Mouse (Mus musculus) v-Abl transformed pro-B cells (cell line): ENCODE data around the gene Gm42372.

ENCODE experiments used
- in situ Hi-C, 2 experiments: fragments of 400-800 bp; cut with MboI; formaldehyde crosslinking; loops; one replicate each; pipeline ENCODE4 v1.15.1; 2025; ENCODE audit not compliant: unreplicated experiment in 2 of 2

The Gm42372 gene

DNA sequence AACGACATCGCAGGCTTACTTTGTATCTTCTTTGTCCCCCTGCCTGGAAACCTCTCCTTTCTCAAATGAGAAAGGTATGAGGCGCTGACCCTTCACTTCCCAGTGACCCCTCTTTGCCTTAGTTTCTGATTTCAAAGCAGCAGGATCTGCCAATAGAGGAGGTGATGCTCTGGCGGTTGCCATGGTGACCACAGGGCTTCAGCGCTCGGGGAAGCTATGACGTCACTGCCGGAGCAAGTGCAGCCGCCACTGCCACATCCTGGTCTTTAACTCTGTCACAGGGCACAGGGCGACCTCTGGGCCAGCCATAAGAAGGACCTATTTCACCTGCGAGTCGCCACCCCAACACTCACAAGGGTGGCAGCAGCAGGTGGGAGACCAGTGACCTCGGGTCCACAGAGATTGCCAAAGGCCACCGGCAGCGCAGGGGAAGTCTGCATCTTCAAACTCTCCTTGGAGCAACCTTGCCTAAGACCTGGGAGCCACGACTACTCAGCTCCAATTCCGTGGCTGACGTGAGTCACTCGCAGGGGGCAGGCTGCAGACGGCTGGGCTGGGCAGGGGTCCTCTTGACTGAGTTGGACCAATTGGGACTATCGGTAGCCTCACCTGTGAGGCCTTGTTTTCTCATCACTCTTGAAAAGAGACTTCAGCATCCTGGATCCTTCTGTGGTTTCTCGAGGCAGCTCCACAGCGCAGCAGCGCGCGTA is at the start of gene Gm42372:
Gene Gm42372 (plus strand): TSS at position 228 of the 710 bp plus-strand sequence.
- in situ Hi-C loops, result no loop called here

- in situ Hi-C loops, result loop anchor here in 1 of 2 experiments (10.0 to 25.0 kb wide), 3 partner anchors 57 to 1950 kb away; partner anchors contain the start of gene Ccdc8
Measured at GRCm38 (mm10) chr7:16937312-16937711, 45.6 kb upstream of the Gm42372 start.

DNA sequence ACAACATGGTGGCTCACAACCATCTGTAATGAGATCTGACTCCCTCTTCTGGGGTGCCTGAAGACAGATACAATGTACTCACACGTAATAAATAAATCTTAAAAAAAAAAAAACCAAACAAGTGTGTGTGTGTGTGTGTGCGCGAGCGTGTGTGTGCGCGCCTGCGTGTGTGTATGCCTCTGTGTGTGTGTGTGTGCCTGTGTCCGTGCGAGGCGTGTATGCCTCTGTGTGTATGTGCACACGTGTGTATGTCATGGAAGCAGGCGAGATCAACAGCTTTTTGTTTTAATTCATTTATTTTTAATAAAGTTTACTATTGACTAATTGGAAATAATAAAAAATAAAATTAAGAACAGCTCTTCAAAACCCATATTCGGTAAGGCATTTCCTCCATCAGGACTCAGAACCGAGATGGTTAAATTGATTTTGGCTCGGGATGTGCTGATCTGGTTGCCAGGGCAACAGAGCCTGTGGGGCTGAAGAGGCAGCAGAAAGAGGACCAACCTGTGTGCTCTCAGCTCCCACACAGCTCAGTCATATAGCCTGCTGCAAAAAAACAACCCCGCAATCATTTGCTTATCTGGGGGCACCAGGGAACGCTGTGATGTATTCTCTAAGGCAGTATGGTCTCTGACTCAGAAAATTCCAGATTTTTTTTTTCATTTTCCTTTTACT is 44.6 kb upstream of the Gm42372 start:
- in situ Hi-C loops, result loop anchor here in 1 of 2 experiments (10.0 to 25.0 kb wide), 3 partner anchors 57 to 1949 kb away; partner anchors contain the start of gene Ccdc8

DNA sequence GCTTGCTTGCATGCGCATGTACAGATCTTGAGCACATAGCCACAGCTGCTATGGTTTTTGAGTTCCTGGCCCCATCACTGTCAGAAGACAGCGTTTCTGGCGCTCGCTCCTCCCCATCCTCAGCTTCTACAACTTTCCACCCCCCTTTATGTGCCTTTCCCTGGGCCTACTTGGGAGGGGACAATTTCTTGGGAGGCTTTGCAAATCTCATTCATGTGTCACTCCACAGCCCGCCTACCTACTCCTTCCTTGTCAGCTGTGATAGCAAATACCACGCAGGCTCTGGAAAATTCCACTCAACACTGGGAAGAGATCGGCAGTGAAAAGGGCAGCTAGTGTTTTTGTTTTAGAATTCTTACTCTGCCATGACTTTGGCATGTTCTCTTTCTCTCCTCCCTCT is 42.6 kb upstream of the Gm42372 start:
- in situ Hi-C loops, result loop anchor here in 1 of 2 experiments (25.0 kb wide), 1 partner anchor 1947 kb away; no protein-coding TSS in a partner anchor

- in situ Hi-C loops, result loop anchor here in 1 of 2 experiments (25.0 kb wide), 1 partner anchor 1944 kb away; no protein-coding TSS in a partner anchor
Measured at GRCm38 (mm10) chr7:16942861-16943260, 40.0 kb upstream of the Gm42372 start.

GRCm38 (mm10) chr7:16944061-16944807 is 38.7 kb upstream of the Gm42372 start, which contains the start of gene Pnmal2:
Pnmal2 (plus strand) TSS chr7:16944682.
- in situ Hi-C loops, result loop anchor here in 1 of 2 experiments (25.0 kb wide), 1 partner anchor 1943 kb away; no protein-coding TSS in a partner anchor

- in situ Hi-C loops, result loop anchor here in 1 of 2 experiments (25.0 kb wide), 1 partner anchor 1942 kb away; no protein-coding TSS in a partner anchor
Measured at GRCm38 (mm10) chr7:16944808-16945315, 38.0 kb upstream of the Gm42372 start.

DNA sequence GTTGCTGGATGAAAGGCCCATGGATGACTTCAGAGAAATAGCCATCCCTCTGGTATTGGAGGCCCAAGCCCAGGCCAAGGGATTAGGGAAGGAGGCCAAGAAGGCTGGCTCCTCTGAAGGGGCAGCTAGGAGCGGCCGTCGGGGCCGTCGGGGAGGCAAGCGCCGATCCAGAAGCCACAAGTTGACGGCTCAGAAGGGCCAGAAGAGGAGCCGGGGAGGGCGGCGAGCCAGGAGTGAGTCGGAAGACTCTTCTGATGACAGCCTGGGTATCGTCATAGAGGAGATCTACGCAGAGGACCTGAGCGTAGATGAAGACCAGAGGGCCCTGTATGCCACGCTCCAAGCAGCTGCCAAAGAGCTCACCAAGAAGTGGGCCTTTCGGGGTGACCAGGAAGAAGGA is 37.5 kb upstream of the Gm42372 start:
- in situ Hi-C loops, result loop anchor here in 1 of 2 experiments (25.0 kb wide), 1 partner anchor 1942 kb away; no protein-coding TSS in a partner anchor

- in situ Hi-C loops, result loop anchor here in 1 of 2 experiments (25.0 kb wide), 1 partner anchor 1941 kb away; no protein-coding TSS in a partner anchor
Measured at GRCm38 (mm10) chr7:16946441-16947348, 36.2 kb upstream of the Gm42372 start.

GRCm38 (mm10) chr7:16947349-16947895 is 35.5 kb upstream of the Gm42372 start:
- in situ Hi-C loops, result loop anchor here in 1 of 2 experiments (25.0 kb wide), 1 partner anchor 1940 kb away; no protein-coding TSS in a partner anchor

DNA sequence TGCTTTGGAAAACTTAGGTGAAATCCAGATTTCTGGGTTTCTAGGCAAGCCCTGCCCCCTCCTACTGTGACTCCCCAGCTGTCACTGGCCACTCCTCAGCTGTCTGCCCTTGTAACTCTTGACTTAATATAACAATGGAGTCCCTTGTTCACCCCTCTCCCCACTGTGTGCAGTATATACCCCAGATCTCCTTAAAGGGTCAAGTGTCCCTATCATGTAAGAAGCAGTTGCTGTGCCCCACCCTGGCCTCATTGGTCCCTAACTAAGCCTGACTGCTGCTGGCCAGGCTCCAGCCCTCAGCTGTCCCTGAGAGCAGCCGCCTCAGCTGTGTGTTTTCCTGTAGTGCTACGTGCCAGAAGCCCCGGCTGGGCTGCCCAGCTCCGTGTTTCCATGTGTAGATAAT is 34.9 kb upstream of the Gm42372 start:
- in situ Hi-C loops, result loop anchor here in 1 of 2 experiments (25.0 kb wide), 1 partner anchor 1939 kb away; no protein-coding TSS in a partner anchor

GRCm38 (mm10) chr7:16948923-16949458 is 33.9 kb upstream of the Gm42372 start:
- in situ Hi-C loops, result loop anchor here in 1 of 2 experiments (25.0 kb wide), 1 partner anchor 1938 kb away; no protein-coding TSS in a partner anchor

DNA sequence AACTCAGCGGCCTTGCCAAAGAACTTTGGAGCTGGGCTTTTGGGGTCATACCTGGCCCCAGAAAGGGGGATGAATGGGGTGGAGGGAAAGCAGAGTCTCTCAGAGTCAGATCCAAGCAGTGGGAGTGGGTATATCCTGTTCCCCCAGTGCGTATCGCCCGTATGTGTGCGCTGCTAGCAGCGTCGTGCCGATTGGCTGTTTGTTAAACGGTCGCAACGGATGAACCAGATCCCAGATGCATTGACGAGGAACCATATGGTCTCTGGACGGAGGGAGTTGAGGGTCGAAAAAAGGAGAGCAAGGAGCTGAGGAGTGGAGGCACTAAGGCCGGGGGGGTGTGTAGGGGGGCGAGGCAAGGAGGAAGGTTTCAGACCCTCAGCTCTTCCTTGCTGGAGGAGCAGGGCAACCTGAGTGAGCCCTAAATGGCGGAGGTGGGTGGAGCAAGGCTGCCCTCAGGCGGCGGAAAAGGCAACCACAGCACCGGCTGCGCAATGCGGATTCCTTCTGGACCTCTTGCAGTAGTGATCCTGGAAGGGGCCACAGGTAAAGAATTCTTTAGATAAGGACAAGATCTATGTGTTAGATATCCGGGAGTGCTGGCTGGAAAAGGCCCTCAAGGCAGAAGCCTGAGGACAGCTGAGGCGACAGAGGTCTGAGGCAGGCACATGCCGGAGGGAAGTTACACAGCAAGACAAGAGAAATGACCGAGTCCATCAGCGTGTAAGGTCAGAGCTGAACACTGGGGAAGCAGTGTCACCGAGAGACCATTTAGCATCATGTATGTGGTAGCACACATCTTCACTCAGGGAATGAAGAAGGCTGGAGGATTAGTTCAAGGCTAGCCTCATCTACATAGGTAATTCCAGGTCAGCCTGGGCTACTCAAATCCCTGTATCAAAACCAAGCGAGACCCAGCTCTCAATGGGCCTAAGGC is 32.7 kb upstream of the Gm42372 start:
- in situ Hi-C loops, result loop anchor here (5.0 to 25.0 kb wide), 4 partner anchors 47 to 1937 kb away; partner anchors contain the start of gene Psg20 (in 1 of the 2)

- in situ Hi-C loops, result loop anchor here (5.0 to 25.0 kb wide), 3 partner anchors 46 to 1736 kb away; partner anchors contain the start of gene Psg20 (in 1 of the 2)
Measured at GRCm38 (mm10) chr7:16950861-16951635, 31.8 kb upstream of the Gm42372 start.

GRCm38 (mm10) chr7:16953776-16954175 is 29.1 kb upstream of the Gm42372 start:
- in situ Hi-C loops, result loop anchor here (5.0 to 25.0 kb wide), 3 partner anchors 44 to 1734 kb away; partner anchors contain the start of gene Psg20 (in 1 of the 2)

GRCm38 (mm10) chr7:16955712-16956111 is 27.2 kb upstream of the Gm42372 start:
- in situ Hi-C loops, result loop anchor here in 1 of 2 experiments (25.0 kb wide), 1 partner anchor 1732 kb away; the partner anchor contains the start of gene Psg20
